Mouse (Mus musculus): ENCODE results near the gene Mymx.

DNA sequence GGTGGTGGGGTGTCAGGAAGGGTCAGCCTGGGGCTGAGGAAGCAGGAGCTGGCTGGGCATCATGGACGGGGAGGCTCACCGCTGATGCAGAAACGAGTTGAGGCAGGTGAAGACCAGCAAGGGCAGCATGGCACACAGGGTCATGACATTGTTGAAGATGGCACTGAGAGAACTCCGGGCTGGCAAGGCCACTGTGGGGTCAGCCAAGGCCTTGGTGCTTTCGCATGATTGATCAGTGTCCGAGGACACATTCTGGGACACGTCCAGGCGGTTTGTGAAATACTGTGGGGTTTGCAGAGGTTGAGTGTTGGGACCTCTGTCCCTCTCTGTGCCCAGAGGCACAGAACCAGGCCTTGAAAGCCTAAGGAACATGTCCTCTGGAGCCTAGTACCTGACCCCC, 12.1 kb downstream of the Mymx start:
- no peak for TF ChIP-seq POLR2A (IDR thresholded peaks at IDR 0.05; ENCODE audit: low read depth, low read length)
- no peak for TF ChIP-seq CTCF (IDR thresholded peaks at IDR 0.05; ENCODE audit: borderline replicate concordance, insufficient read depth, low read length)
